Mouse (Mus musculus): ENCODE results near the gene Ttyh2. TPM values are rescaled to one million over a fixed set of nuclear protein-coding genes. Genes with fewer than 3 reads are reported as not detected.

Gene Ttyh2
- polyA plus RNA-seq, 1 experiment from 2014 or later = 25.2 TPM

GRCm38 (mm10) chr11:114736111-114736510 is 60.9 kb downstream of the Ttyh2 start:
- Histone ChIP-seq H3K36me3 (ENCODE audit: control insufficient read depth, insufficient read depth, low read length) (no peaks in the 10 kb centered on the region), H3K27ac (ENCODE audit: low read depth, low read length) (no peak overlapping the region), H3K9ac (ENCODE audit: low read length) (no peak overlapping the region), H3K9me3 (replicated peaks; ENCODE audit: control insufficient read depth, low read length) (no peaks in the 10 kb centered on the region), H3K4me1 (ENCODE audit: control insufficient read depth, insufficient read depth, low read length) (no peaks in the 10 kb centered on the region), H3K4me3 (ENCODE audit: low read depth, low read length) (no peak overlapping the region), H3K27me3 (replicated peaks; ENCODE audit: control insufficient read depth, insufficient read depth, low read length) (no peaks in the 10 kb centered on the region), H3K4me2 (ENCODE audit: low read length) (no peak overlapping the region)
- 86% methylated on average over 2 of the region's 2 CpGs for WGBS
- ATAC-seq (no peak), DNase-seq (ENCODE audit: low spot score) (no peak)

- Histone ChIP-seq H3K9ac (ENCODE audit: low read length) (0 out of 2 replicates have a peak overlapping the region, but pooled peaks have one; percentile 17), H3K4me3 (ENCODE audit: low read depth, low read length) (no peak overlapping the region), H3K27me3 (replicated peaks; ENCODE audit: control insufficient read depth, insufficient read depth, low read length) (no peaks in the 10 kb centered on the region), H3K4me2 (ENCODE audit: low read length) (peak overlapping the region; percentile 14; the same call in 1 of the 2 replicates), H3K9me3 (replicated peaks; ENCODE audit: control insufficient read depth, low read length) (no peaks in the 10 kb centered on the region), H3K27ac (ENCODE audit: low read depth, low read length) (0 out of 2 replicates have a peak overlapping the region, but pooled peaks have one; percentile 2), H3K4me1 (ENCODE audit: control insufficient read depth, insufficient read depth, low read length) (0 out of 2 replicates have a peak, but pooled peaks cover 3% of the 10 kb centered on the region), H3K36me3 (ENCODE audit: control insufficient read depth, insufficient read depth, low read length) (no peaks in the 10 kb centered on the region)
- DNase-seq (ENCODE audit: low spot score) (peak; percentile 82), ATAC-seq (peak; percentile 73)
- WGBS = 13% methylated on average over 11 of the region's 11 CpGs
Measured at GRCm38 (mm10) chr11:114736913-114737624, 61.8 kb downstream of the Ttyh2 start.

DNA sequence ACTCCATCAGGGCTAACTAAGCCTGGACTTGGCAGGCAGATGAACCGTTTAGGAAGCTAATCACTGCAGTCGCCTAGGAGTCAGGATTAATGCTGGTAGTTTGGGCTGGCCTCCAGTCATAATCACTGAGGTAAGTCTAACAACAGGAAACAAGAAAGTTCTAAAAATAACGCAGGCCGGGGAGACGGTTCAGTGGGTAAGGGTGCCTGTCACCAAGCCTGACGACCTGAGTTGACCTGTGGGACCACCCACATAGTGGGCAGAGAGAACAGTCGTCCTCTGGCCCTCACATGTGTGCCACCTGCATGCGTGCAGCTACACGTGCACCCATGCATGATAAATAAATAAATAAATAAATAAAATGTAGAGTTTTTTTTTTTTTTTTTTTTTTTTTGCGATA is 65.4 kb downstream of the Ttyh2 start:
- ATAC-seq = no peak
- DNase-seq (ENCODE audit: low spot score) = peak; percentile 11
- Histone ChIP-seq H3K4me1 (ENCODE audit: control insufficient read depth, insufficient read depth, low read length) (0 out of 2 replicates have a peak, but pooled peaks cover 3% of the 10 kb centered on the region), H3K9me3 (replicated peaks; ENCODE audit: control insufficient read depth, low read length) (no peaks in the 10 kb centered on the region), H3K9ac (ENCODE audit: low read length) (no peak overlapping the region), H3K27me3 (replicated peaks; ENCODE audit: control insufficient read depth, insufficient read depth, low read length) (no peaks in the 10 kb centered on the region), H3K36me3 (ENCODE audit: control insufficient read depth, insufficient read depth, low read length) (no peaks in the 10 kb centered on the region), H3K27ac (ENCODE audit: low read depth, low read length) (no peak overlapping the region), H3K4me3 (ENCODE audit: low read depth, low read length) (no peak overlapping the region), H3K4me2 (ENCODE audit: low read length) (no peak overlapping the region)
- WGBS = 45% methylated on average over 10 of the region's 10 CpGs

DNA sequence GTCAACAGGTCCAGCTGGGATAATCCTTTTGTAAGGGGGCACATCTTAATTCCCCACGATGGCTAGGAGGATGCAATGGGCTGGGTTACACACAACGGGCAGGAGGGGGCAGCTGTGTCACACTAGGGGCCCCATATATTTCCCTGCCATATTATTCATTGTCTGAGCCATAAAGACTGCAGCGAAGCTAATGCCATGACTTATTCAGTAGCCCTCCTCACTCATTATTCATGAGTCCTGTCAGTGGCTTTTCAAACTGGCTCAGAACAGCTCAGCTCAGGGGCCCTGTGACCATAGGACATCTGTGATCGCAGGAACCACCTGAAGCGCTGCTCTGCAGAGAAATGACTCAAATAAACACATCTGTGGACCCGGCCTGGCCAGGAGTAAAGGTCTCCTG is 66.2 kb downstream of the Ttyh2 start:
- no peak overlapping the region for H3K4me3 ChIP-seq (ENCODE audit: low read depth, low read length)
- no peak overlapping the region for H3K9ac ChIP-seq (ENCODE audit: low read length)
- H3K4me1 ChIP-seq (ENCODE audit: control insufficient read depth, insufficient read depth, low read length) = 0 out of 2 replicates have a peak, but pooled peaks cover 3% of the 10 kb centered on the region
- no peaks in the 10 kb centered on the region for H3K9me3 ChIP-seq (replicated peaks; ENCODE audit: control insufficient read depth, low read length)
- no peaks in the 10 kb centered on the region for H3K27me3 ChIP-seq (replicated peaks; ENCODE audit: control insufficient read depth, insufficient read depth, low read length)
- no peak overlapping the region for H3K4me2 ChIP-seq (ENCODE audit: low read length)
- 19% methylated on average over 6 of the region's 6 CpGs for WGBS
- DNase-seq (ENCODE audit: low spot score) = peak; percentile 24
- no peaks in the 10 kb centered on the region for H3K36me3 ChIP-seq (ENCODE audit: control insufficient read depth, insufficient read depth, low read length)
- no peak for ATAC-seq
- no peak overlapping the region for H3K27ac ChIP-seq (ENCODE audit: low read depth, low read length)

- no peak overlapping the region for H3K4me3 ChIP-seq (ENCODE audit: low read depth, low read length)
- H3K27ac ChIP-seq (ENCODE audit: low read depth, low read length) = no peak overlapping the region
- no peak overlapping the region for H3K9ac ChIP-seq (ENCODE audit: low read length)
- 1% methylated on average over 12 of the region's 12 CpGs for WGBS
- H3K4me2 ChIP-seq (ENCODE audit: low read length) = peak overlapping the region; percentile 45
- peak; percentile 85 for ATAC-seq
- no peaks in the 10 kb centered on the region for H3K9me3 ChIP-seq (replicated peaks; ENCODE audit: control insufficient read depth, low read length)
- peak; percentile 93 for DNase-seq (ENCODE audit: low spot score)
- H3K27me3 ChIP-seq (replicated peaks; ENCODE audit: control insufficient read depth, insufficient read depth, low read length) = no peaks in the 10 kb centered on the region
- 0 out of 2 replicates have a peak, but pooled peaks cover 3% of the 10 kb centered on the region for H3K4me1 ChIP-seq (ENCODE audit: control insufficient read depth, insufficient read depth, low read length)
- no peaks in the 10 kb centered on the region for H3K36me3 ChIP-seq (ENCODE audit: control insufficient read depth, insufficient read depth, low read length)
Measured at GRCm38 (mm10) chr11:114745134-114745533, 69.9 kb downstream of the Ttyh2 start.

DNA sequence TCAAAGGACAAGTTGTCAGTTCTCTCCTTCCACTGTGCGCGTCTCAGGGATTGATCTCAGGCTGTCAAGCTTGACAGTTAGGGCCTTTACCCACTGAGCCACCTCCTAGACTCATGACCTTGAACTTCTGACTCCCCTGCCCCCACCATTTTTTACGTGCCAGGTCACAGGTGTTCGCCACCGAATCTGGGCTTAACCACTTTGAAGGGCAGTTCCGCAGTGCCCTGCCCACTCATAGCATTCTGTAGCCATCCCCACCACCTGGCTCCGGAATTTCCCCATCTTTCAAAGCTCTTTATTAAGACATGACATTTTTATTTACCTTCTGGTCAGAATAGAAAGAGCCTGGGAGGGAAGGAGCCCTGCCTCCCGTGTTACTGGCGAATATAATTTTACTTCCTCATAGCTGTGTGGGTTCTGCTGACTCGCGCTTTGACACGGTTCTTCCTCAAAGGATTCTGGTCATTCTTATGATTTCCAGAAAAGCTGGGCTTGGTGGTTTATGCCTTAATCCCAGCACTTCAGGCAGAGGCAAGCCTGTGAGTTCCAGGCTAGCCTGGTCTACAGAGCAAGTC is 72.4 kb downstream of the Ttyh2 start:
- Histone ChIP-seq H3K9ac (ENCODE audit: low read length) (no peak overlapping the region), H3K36me3 (ENCODE audit: control insufficient read depth, insufficient read depth, low read length) (no peaks in the 10 kb centered on the region), H3K4me2 (ENCODE audit: low read length) (no peak overlapping the region), H3K4me1 (ENCODE audit: control insufficient read depth, insufficient read depth, low read length) (no peaks in the 10 kb centered on the region), H3K27ac (ENCODE audit: low read depth, low read length) (no peak overlapping the region), H3K9me3 (replicated peaks; ENCODE audit: control insufficient read depth, low read length) (no peaks in the 10 kb centered on the region), H3K27me3 (replicated peaks; ENCODE audit: control insufficient read depth, insufficient read depth, low read length) (no peaks in the 10 kb centered on the region), H3K4me3 (ENCODE audit: low read depth, low read length) (no peak overlapping the region)
- 88% methylated on average over 12 of the region's 12 CpGs for WGBS
- DNase-seq (ENCODE audit: low spot score) = no peak
- no peak for ATAC-seq

GRCm38 (mm10) chr11:114764820-114765818 is 89.9 kb downstream of the Ttyh2 start, which contains the start of gene Kif19a:
Kif19a (plus strand) TSS chr11:114765388.
- H3K4me2 ChIP-seq (ENCODE audit: low read length) = peak within 1 kb of the TSS; percentile 68
- DNase-seq (ENCODE audit: low spot score) = peak; percentile 61
- 2% methylated on average over 50 of the region's 51 CpGs for WGBS

DNA sequence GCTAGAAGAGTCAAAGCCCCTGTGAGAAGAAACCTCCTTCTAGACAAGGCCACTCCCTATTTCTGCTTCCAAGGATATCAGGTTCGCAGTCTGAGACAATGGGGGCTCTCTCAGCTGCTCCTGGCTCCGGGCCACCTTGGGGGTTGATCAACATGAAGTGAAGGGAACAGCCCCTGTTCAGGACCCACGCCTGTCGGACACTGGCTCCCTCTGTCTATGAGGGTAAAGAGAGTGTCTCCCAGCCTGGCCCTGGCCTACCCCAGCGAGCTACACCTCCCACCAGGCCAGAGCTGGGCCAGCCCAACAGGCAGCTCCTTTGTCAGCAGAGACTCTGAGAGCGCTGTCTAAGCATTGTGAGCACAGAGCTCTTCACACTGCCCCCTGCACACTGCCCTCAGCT is 94.7 kb downstream of the Ttyh2 start:
- Histone ChIP-seq H3K4me2 (ENCODE audit: low read length) (no peak overlapping the region), H3K27me3 (replicated peaks; ENCODE audit: control insufficient read depth, insufficient read depth, low read length) (no peaks in the 10 kb centered on the region), H3K4me1 (ENCODE audit: control insufficient read depth, insufficient read depth, low read length) (no peaks in the 10 kb centered on the region; the same call in 1 of the 2 replicates), H3K9me3 (replicated peaks; ENCODE audit: control insufficient read depth, low read length) (no peaks in the 10 kb centered on the region), H3K9ac (ENCODE audit: low read length) (no peak overlapping the region), H3K27ac (ENCODE audit: low read depth, low read length) (no peak overlapping the region), H3K4me3 (ENCODE audit: low read depth, low read length) (no peak overlapping the region), H3K36me3 (ENCODE audit: control insufficient read depth, insufficient read depth, low read length) (no peaks in the 10 kb centered on the region)
- WGBS = 37% methylated on average over 6 of the region's 6 CpGs
- DNase-seq (ENCODE audit: low spot score) (no peak), ATAC-seq (no peak)

More at GRCm38 (mm10) chr11:114764820-114765818, 89.9 kb downstream of the Ttyh2 start, which contains the start of gene Kif19a:
- Histone ChIP-seq H3K27me3 (replicated peaks; ENCODE audit: control insufficient read depth, insufficient read depth, low read length) (0 out of 2 replicates have a peak, but pooled peaks cover 3% of the 10 kb centered on the region), H3K4me3 (ENCODE audit: low read depth, low read length) (peak within 1 kb of the TSS; percentile 36), H3K4me1 (ENCODE audit: control insufficient read depth, insufficient read depth, low read length) (no peaks in the 10 kb centered on the region; the same call in 1 of the 2 replicates), H3K9me3 (replicated peaks; ENCODE audit: control insufficient read depth, low read length) (no peaks in the 10 kb centered on the region), H3K9ac (ENCODE audit: low read length) (peak within 1 kb of the TSS; percentile 36; the same call in 1 of the 2 replicates), H3K36me3 (ENCODE audit: control insufficient read depth, insufficient read depth, low read length) (no peaks in the 10 kb centered on the region), H3K27ac (ENCODE audit: low read depth, low read length) (no peak within 1 kb of the TSS)
- ATAC-seq = peak; percentile 60

Measured in forebrain, embryonic 14.5 days (tissue).